ENCODE assay signal across 10 mouse cellular contexts in the genomic region with DNA sequence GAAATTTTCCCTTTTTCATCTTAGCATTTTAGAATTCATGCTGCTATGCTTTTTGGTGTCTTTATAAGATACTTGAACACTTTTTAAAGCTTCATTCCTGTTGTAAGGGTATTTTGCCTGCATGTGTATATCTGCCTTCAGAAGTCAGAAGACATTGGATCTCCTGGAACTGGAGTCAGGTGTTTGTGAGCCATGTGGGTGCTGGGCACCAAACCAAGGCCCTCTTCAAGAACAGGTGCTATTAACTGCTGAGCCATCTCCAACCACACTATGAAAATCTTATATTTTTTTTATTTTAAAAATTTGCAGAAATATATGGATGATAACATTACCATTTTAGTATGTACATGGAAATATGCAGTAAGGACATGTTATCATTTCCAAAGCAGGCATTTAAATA. TPM values are rescaled to one million over a fixed set of nuclear protein-coding genes. Genes with fewer than 3 reads are reported as not detected.
DNase-seq lines count a peak whose midpoint lies in the region; ATAC-seq and TF ChIP-seq lines count a peak whose summit lies in the region.
"Had no signal": no experiment of that assay in that cellular context is flagged by ENCODE, and none has a peak within 500 bp of the region (broad histone marks: within the 10 kb centered on the region; RNA-seq: fewer than 3 reads in every experiment).

No protein-coding gene starts in this region.

- TF ChIP-seq EP300 in stomach, postnatal 0 days (optimal IDR thresholded peaks at IDR 0.05) = no peak

- H3K4me3 ChIP-seq in stomach, embryonic 14.5 days (ENCODE audit: low read depth, low read length) = peak overlapping the region; percentile 70; the same call in 1 of the 2 replicates
- H3K4me3 ChIP-seq in stomach, postnatal 0 days (ENCODE audit: low read depth, low read length) = no peak overlapping the region
- peak overlapping the region; percentile 89 for H3K4me3 ChIP-seq in limb, embryonic 13.5 days

- no peak for TF ChIP-seq CTCF in stomach, postnatal 0 days (IDR thresholded peaks at IDR 0.05; ENCODE audit: low read depth)

- H3K27me3 ChIP-seq in stomach, embryonic 14.5 days (ENCODE audit: control insufficient read depth, insufficient read depth, low read length) = no peaks in the 10 kb centered on the region
- H3K27me3 ChIP-seq in stomach, postnatal 0 days (ENCODE audit: control insufficient read depth, insufficient read depth, low read length) = no peaks in the 10 kb centered on the region
- no peaks in the 10 kb centered on the region for H3K27me3 ChIP-seq in limb, embryonic 13.5 days

- H3K27ac ChIP-seq in stomach, embryonic 14.5 days (ENCODE audit: low read length) = no peak overlapping the region
- no peak overlapping the region for H3K27ac ChIP-seq in stomach, postnatal 0 days (replicated peaks)
- no peak overlapping the region for H3K27ac ChIP-seq in limb, embryonic 13.5 days

- no peak for ATAC-seq in stomach, embryonic 14.5 days (ENCODE audit: insufficient number of reproducible peaks, insufficient read depth, low FRiP score, low read depth)
- ATAC-seq in stomach, postnatal 0 days (ENCODE audit: low FRiP score, low TSS enrichment) = no peak
- no peak for ATAC-seq in limb, embryonic 13.5 days (ENCODE audit: low FRiP score, low read depth)

- H3K9me3 ChIP-seq in stomach, embryonic 14.5 days (ENCODE audit: control insufficient read depth, low read depth, low read length) = no peaks in the 10 kb centered on the region
- H3K9me3 ChIP-seq in stomach, postnatal 0 days (ENCODE audit: control insufficient read depth, low read length) = no peaks in the 10 kb centered on the region
- no peaks in the 10 kb centered on the region for H3K9me3 ChIP-seq in limb, embryonic 13.5 days

- peaks cover 5% of the 10 kb centered on the region; the same call in 1 of the 2 replicates for H3K36me3 ChIP-seq in stomach, embryonic 14.5 days (ENCODE audit: control insufficient read depth, insufficient read depth, low read length)
- H3K36me3 ChIP-seq in stomach, postnatal 0 days (ENCODE audit: control insufficient read depth, insufficient read depth, low read length) = no peaks in the 10 kb centered on the region
- peaks cover 9% of the 10 kb centered on the region for H3K36me3 ChIP-seq in limb, embryonic 13.5 days

- DNase-seq in heart, adult 11 months = peak; percentile 77
- DNase-seq in heart, postnatal 10 days = no peak
- DNase-seq in stomach, postnatal 0 days (ENCODE audit: low spot score) = no peak
- no peak for DNase-seq in ovary, postnatal 10 days (ENCODE audit: low spot score)
- no peak for DNase-seq in c-Kit-positive CD71-positive TER-119-positive erythroid progenitor cells, embryonic 14.5 days (ENCODE audit: low spot score)
- no peak for DNase-seq in right cerebral cortex, postnatal 4 days
- DNase-seq: kidney, adult 8-10 months had no signal

- H3K4me2 ChIP-seq in stomach, embryonic 14.5 days (replicated peaks; ENCODE audit: low read depth, low read length) = peak overlapping the region; percentile 21
- H3K4me2 ChIP-seq in stomach, postnatal 0 days (replicated peaks; ENCODE audit: low read depth) = no peak overlapping the region
- peak overlapping the region; percentile 69 for H3K4me2 ChIP-seq in limb, embryonic 13.5 days (replicated peaks)

- no peak overlapping the region for H3K9ac ChIP-seq in stomach, embryonic 14.5 days (replicated peaks; ENCODE audit: low read depth, low read length)
- no peak overlapping the region for H3K9ac ChIP-seq in stomach, postnatal 0 days (ENCODE audit: low read length)
- H3K9ac ChIP-seq in limb, embryonic 13.5 days = no peak overlapping the region

- peaks cover 3% of the 10 kb centered on the region; the same call in 1 of the 2 replicates for H3K4me1 ChIP-seq in stomach, embryonic 14.5 days (ENCODE audit: control insufficient read depth, insufficient read depth, low read length)
- no peaks in the 10 kb centered on the region for H3K4me1 ChIP-seq in stomach, postnatal 0 days (replicated peaks; ENCODE audit: control insufficient read depth, insufficient read depth)
- H3K4me1 ChIP-seq in limb, embryonic 13.5 days = peaks cover 11% of the 10 kb centered on the region

- intact Hi-C loops in heart, postnatal 10 days (cut with DNase I) = no loop called here

RNA-seq across cellular contexts. Expression of gene Tia1, which starts 2.3 kb away (rescaled TPM):
- 10 to 100 TPM; 43.1 to 54.0 TPM for total RNA-seq in heart, postnatal 10 days (2021)
- 236 and 245 TPM in 2 replicates for polyA plus RNA-seq in stomach, embryonic 14.5 days (2014; fragmentation: Nextera tagmentation; extraction: Ambion mirVana)
- polyA plus RNA-seq in stomach, postnatal 0 days (2015; fragmentation: Nextera tagmentation; extraction: Ambion mirVana) = 44.6 and 47.2 TPM in 2 replicates
- 286 and 293 TPM in 2 replicates for polyA plus RNA-seq in limb, embryonic 13.5 days (2015; fragmentation: Nextera tagmentation; extraction: Ambion mirVana)

RNA-seq across cellular contexts. Expression of gene Pcyox1, which starts 9.4 kb away (rescaled TPM):
- 10 to 100 TPM; 62.8 to 70.7 TPM for total RNA-seq in heart, postnatal 10 days (2021)
- 102 TPM in 2 replicates for polyA plus RNA-seq in stomach, embryonic 14.5 days (2014; fragmentation: Nextera tagmentation; extraction: Ambion mirVana)
- polyA plus RNA-seq in stomach, postnatal 0 days (2015; fragmentation: Nextera tagmentation; extraction: Ambion mirVana) = 93.8 and 94.8 TPM in 2 replicates
- 85.9 and 86.3 TPM in 2 replicates for polyA plus RNA-seq in limb, embryonic 13.5 days (2015; fragmentation: Nextera tagmentation; extraction: Ambion mirVana)

RNA-seq across cellular contexts. Expression of gene Gm44790, which starts 20.2 kb away (rescaled TPM):
- total RNA-seq in heart, postnatal 10 days (2021) = under 1 TPM in 1 of 2 experiments, not detected in 1; 0.93 TPM
- not detected in 2 replicates for polyA plus RNA-seq in stomach, embryonic 14.5 days (2014; fragmentation: Nextera tagmentation; extraction: Ambion mirVana)
- not detected in 2 replicates for polyA plus RNA-seq in stomach, postnatal 0 days (2015; fragmentation: Nextera tagmentation; extraction: Ambion mirVana)
- polyA plus RNA-seq in limb, embryonic 13.5 days (2015; fragmentation: Nextera tagmentation; extraction: Ambion mirVana) = 1.3 TPM in 1 of 2 replicates, not detected in the other
- polyA plus RNA-seq: C2C12 had no signal

RNA-seq across cellular contexts. Expression of gene C87436, which starts 31.9 kb away (rescaled TPM):
- 10 to 100 TPM; 10.5 to 11.4 TPM for total RNA-seq in heart, postnatal 10 days (2021)
- polyA plus RNA-seq in stomach, embryonic 14.5 days (2014; fragmentation: Nextera tagmentation; extraction: Ambion mirVana) = 26.3 and 26.8 TPM in 2 replicates
- polyA plus RNA-seq in stomach, postnatal 0 days (2015; fragmentation: Nextera tagmentation; extraction: Ambion mirVana) = 15.0 and 16.4 TPM in 2 replicates
- polyA plus RNA-seq in limb, embryonic 13.5 days (2015; fragmentation: Nextera tagmentation; extraction: Ambion mirVana) = 25.2 and 25.4 TPM in 2 replicates

RNA-seq across cellular contexts. Expression of gene Snrpg, which starts 35.2 kb away (rescaled TPM):
- 10 to 100 TPM; 64.9 to 74.6 TPM for total RNA-seq in heart, postnatal 10 days (2021)
- 676 and 802 TPM in 2 replicates for polyA plus RNA-seq in stomach, embryonic 14.5 days (2014; fragmentation: Nextera tagmentation; extraction: Ambion mirVana)
- polyA plus RNA-seq in stomach, postnatal 0 days (2015; fragmentation: Nextera tagmentation; extraction: Ambion mirVana) = 242 and 277 TPM in 2 replicates
- 660 and 699 TPM in 2 replicates for polyA plus RNA-seq in limb, embryonic 13.5 days (2015; fragmentation: Nextera tagmentation; extraction: Ambion mirVana)
